Mouse (Mus musculus): ENCODE results near the gene B4galnt4.
"Not testable (repeated sequence)": the region's sequence is repeated elsewhere in the genome, so short reads cannot be mapped to it uniquely, and the experiment has no call there.

B4galnt4 gene

GRCm38 (mm10) chr7:141060426-141061242 lies at the start of gene B4galnt4:
B4galnt4 (plus strand) TSS chr7:141061104.
- ATAC-seq (ENCODE audit: insufficient number of reproducible peaks, low FRiP score, low TSS enrichment): peak; percentile 92

- no peak for ATAC-seq (ENCODE audit: insufficient number of reproducible peaks, low FRiP score, low TSS enrichment)
Observed at GRCm38 (mm10) chr7:141011238-141011770, 49.6 kb upstream of the B4galnt4 start.

GRCm38 (mm10) chr7:141016707-141017697 lies 43.9 kb upstream of the B4galnt4 start:
- ATAC-seq (ENCODE audit: insufficient number of reproducible peaks, low FRiP score, low TSS enrichment): no peak

GRCm38 (mm10) chr7:141017824-141018223 lies 43.1 kb upstream of the B4galnt4 start, which contains the start of gene Ifitm6:
Ifitm6 (minus strand) TSS chr7:141017924.
- ATAC-seq (ENCODE audit: insufficient number of reproducible peaks, low FRiP score, low TSS enrichment): not testable (repeated sequence)

GRCm38 (mm10) chr7:141019028-141019427 lies 41.9 kb upstream of the B4galnt4 start:
- no peak for ATAC-seq (ENCODE audit: insufficient number of reproducible peaks, low FRiP score, low TSS enrichment)

- no peak for ATAC-seq (ENCODE audit: insufficient number of reproducible peaks, low FRiP score, low TSS enrichment)
Observed at GRCm38 (mm10) chr7:141021489-141022449, 39.1 kb upstream of the B4galnt4 start.

- no peak for ATAC-seq (ENCODE audit: insufficient number of reproducible peaks, low FRiP score, low TSS enrichment)
Observed at GRCm38 (mm10) chr7:141024865-141025838, 35.8 kb upstream of the B4galnt4 start.

GRCm38 (mm10) chr7:141026097-141026739 lies 34.7 kb upstream of the B4galnt4 start:
- no peak for ATAC-seq (ENCODE audit: insufficient number of reproducible peaks, low FRiP score, low TSS enrichment)

- ATAC-seq (ENCODE audit: insufficient number of reproducible peaks, low FRiP score, low TSS enrichment): no peak
Observed at GRCm38 (mm10) chr7:141026740-141027098, 34.2 kb upstream of the B4galnt4 start.

- ATAC-seq (ENCODE audit: insufficient number of reproducible peaks, low FRiP score, low TSS enrichment): no peak
Observed at GRCm38 (mm10) chr7:141028831-141029230, 32.1 kb upstream of the B4galnt4 start, which contains the start of gene Gm17387. Gm17387 (plus strand) TSS chr7:141029131.

- ATAC-seq (ENCODE audit: insufficient number of reproducible peaks, low FRiP score, low TSS enrichment): no peak
Observed at GRCm38 (mm10) chr7:141030390-141030789, 30.5 kb upstream of the B4galnt4 start.

- ATAC-seq (ENCODE audit: insufficient number of reproducible peaks, low FRiP score, low TSS enrichment): no peak
Observed at GRCm38 (mm10) chr7:141032458-141033167, 28.3 kb upstream of the B4galnt4 start.

- ATAC-seq (ENCODE audit: insufficient number of reproducible peaks, low FRiP score, low TSS enrichment): not testable (repeated sequence)
Observed at GRCm38 (mm10) chr7:141036624-141037023, 24.3 kb upstream of the B4galnt4 start.

GRCm38 (mm10) chr7:141038090-141039032 lies 22.5 kb upstream of the B4galnt4 start:
- no peak for ATAC-seq (ENCODE audit: insufficient number of reproducible peaks, low FRiP score, low TSS enrichment)

- no peak for ATAC-seq (ENCODE audit: insufficient number of reproducible peaks, low FRiP score, low TSS enrichment)
Observed at GRCm38 (mm10) chr7:141039386-141040107, 21.4 kb upstream of the B4galnt4 start.

Data from cerebellum, adult (tissue).